Mouse (Mus musculus): ENCODE results near the gene Banp.

Gene Banp

GRCm38 (mm10) chr8:122055321-122055720 lies 105.8 kb downstream of the Banp start:
- no peak for DNase-seq (ENCODE audit: extremely low spot score, low read depth, low spot score)

DNA sequence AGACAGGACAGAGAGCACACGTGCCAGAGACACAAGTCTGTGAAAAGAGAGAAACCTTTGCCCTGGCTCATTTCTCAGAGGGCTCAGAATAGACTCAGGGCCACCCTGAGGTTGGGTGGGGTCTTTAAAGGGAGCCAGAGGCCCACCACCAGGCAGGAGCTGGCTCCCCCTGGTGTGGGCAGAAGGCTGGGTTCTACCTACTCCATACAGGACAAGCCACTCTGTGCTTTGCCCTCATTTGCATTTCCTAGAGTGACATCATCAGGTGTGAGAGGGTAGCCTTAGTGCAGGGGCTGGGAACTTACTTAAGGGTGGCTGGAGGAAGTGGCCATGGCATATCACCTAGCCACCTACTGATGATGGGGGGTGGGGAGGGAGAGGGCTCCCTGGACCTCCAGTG lies 106.6 kb downstream of the Banp start:
- DNase-seq (ENCODE audit: extremely low spot score, low read depth, low spot score): no peak

DNA sequence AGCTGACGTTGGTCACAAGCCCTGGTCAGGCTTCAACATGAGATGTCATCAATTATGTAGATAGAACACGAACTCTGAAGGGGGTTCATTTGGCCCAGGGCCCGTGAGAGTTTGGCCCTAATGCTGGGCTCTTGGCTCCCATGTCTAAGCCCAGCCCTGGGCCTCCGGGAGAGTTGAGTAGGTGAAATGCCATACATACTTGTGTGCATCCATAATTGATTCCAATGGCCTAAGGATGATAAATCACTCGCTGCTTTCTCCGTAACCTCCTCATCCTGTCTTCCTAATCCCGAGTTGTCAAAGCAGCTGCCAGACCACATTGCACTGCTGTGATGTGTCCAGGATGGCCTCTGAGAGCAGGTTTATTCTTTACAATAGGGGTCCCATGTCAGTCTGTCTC lies 107.3 kb downstream of the Banp start:
- no peak for DNase-seq (ENCODE audit: extremely low spot score, low read depth, low spot score)

- no peak for DNase-seq (ENCODE audit: extremely low spot score, low read depth, low spot score)
Measured at GRCm38 (mm10) chr8:122058510-122058909, 109.0 kb downstream of the Banp start.

GRCm38 (mm10) chr8:122058951-122059350 lies 109.4 kb downstream of the Banp start:
- no peak for DNase-seq (ENCODE audit: extremely low spot score, low read depth, low spot score)

DNA sequence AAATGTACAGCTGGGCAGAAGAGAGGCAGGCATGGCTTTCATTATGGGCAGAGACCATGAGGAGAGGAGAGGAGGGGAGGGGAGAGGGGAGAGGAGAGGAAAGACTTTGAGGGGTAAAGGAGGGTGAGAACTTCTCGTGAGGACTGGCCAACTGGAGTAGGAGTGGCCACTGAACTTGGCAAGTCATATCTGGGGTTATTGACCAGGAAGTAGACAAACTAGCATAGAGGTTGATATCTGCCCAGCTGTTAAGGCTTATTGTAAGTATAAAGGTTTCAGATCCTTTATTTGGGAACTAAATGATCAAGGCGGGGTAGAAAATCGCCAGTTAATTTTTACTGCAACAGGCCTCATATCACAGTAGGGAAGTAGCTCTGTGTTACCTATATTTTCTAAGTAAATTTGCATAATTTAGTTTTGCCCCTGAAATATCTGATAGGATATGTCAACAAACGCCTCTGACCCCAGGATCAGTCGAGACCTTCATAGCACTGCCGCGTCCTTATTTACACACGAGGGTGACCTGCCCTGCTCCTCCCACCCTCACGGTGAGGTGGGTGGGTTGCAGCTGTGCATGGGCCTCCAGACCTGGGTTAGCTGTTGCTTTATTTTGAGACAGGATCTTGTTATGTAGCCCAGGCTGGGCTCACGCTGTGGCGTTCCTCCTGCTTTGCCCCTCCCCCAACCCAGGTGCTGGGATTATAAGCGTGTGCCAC lies 113.1 kb downstream of the Banp start:
- DNase-seq (ENCODE audit: extremely low spot score, low read depth, low spot score): no peak

DNA sequence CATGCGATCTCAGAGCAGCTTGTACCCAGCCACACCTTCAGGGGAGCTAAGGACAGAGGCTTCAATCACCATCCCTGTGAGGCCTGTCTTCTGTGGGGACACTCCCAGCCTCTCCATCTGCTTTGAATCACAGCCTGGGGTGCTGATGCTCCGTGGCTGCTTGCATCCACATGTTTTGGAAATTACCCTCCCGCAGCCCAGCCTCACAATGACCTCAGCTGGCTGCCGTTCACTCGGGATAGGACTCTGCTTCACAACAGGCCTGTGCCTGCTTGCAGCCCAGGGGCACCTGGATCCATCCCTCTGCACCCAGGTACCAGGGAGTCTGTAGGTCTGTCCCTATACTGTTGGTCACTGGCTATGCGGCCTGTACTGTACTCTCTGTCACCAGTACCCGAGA lies 114.8 kb downstream of the Banp start:
- no peak for DNase-seq (ENCODE audit: extremely low spot score, low read depth, low spot score)

DNA sequence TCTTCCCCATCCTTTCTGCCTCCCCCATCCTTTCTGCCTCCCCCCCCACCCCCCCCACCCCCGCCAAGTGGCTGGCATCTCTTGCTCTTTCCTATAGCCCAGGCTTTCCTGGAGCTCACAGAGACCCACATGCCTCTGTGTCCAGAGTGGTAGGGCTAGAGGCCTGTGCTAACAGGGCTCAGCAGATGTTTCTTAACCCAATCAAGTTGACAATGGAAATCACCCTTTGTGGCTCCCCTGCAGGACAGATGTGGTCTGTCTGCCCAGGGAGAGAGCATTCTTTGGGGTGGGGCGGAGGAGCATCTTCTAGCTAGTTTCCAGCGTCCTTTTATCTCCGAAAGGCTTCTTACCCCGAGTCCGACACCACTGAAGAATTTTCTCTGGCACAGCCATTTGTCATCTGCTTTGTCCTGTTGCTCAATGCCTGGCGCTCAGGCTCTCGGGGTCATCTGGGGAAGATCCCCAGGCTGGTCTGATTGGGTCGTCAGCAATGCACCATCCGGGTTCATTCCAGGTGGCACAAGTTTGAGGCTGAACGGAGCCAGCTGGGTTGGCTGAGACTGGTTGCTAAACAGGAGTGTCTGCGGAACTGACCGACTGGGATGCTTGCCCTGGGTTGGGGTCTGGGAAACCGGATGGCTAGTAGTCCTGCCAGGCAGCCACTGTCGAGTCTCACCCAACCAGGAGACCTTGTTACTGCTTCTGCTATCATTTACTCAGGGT lies 118.4 kb downstream of the Banp start:
- DNase-seq (ENCODE audit: extremely low spot score, low read depth, low spot score): no peak

GRCm38 (mm10) chr8:122068609-122069008 lies 119.1 kb downstream of the Banp start:
- no peak for DNase-seq (ENCODE audit: extremely low spot score, low read depth, low spot score)

DNA sequence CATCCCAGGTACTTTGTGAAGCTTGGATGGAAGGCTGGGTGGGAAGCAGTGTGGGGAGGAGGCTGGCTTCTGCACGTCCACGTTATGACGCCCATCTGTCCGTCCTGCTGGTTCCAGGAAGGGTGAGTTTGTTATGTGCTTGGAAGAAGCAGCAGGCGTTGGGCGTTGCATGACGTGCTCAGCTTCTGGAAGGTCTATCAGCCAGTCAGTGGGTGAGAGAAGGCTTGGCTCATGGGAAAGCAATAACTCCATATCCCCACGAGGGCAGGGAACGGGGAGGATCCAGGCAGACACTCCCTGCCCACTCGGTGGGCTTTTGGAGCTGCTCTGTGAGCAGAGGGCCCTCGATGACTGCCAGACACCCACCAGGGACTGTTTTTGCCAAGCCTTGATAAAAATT lies 119.7 kb downstream of the Banp start:
- no peak for DNase-seq (ENCODE audit: extremely low spot score, low read depth, low spot score)

DNA sequence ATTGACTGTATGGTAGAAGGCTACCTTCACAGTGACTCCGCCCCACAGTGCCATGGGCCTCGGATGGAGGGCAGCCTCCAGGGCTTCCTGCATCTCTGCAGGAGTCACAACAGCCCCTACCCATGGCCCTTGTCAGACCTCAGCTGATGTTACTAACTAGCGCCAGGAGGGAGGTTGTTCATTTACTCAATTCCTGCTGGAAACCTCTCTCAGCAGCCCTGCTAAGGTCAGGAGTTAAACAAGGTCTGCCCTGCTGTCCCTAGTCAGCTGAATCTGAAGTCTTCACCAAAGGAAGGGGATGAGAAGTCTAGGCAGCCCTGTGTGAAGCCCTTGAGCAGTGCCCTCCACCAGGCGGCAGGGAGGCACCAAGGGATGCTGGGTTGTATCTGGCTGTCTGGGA lies 121.6 kb downstream of the Banp start:
- no peak for DNase-seq (ENCODE audit: extremely low spot score, low read depth, low spot score)

GRCm38 (mm10) chr8:122073964-122074363 lies 124.4 kb downstream of the Banp start:
- DNase-seq (ENCODE audit: extremely low spot score, low read depth, low spot score): no peak

GRCm38 (mm10) chr8:122074442-122074841 lies 124.9 kb downstream of the Banp start:
- no peak for DNase-seq (ENCODE audit: extremely low spot score, low read depth, low spot score)

- no peak for DNase-seq (ENCODE audit: extremely low spot score, low read depth, low spot score)
Measured at GRCm38 (mm10) chr8:122074977-122075376, 125.4 kb downstream of the Banp start.

DNA sequence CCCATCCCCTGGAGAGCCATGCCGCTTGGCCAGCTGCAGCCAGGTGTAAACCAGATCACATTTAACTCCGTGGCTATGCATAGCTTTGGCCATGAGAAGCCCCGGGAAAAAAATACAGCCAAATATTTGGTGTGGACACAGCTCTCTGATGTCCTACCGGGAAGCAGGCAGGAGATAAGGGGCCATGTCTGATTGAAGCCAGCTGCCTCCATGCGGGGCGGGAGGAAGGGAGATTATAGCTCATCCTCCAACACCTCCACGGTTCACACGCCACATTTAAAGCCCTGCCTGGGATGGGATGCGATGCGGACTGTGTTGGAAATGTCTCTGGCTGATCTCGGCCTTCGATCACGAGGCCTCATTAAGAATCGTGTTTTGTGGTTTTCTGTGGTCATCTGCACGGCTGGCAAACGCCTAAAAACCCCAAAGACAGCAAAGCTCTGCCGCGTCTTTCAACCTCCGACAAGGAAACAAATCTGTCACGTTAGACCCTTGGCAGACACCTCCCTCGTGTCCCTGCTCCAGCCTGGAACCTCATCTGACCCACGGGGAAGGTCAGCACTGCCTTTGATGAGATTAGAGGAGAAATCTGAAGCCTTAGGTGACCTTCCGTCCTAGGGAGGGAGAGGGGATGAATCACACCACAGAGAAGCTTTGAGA lies 126.8 kb downstream of the Banp start:
- no peak for DNase-seq (ENCODE audit: extremely low spot score, low read depth, low spot score)

GRCm38 (mm10) chr8:122078321-122078720 lies 128.8 kb downstream of the Banp start:
- DNase-seq (ENCODE audit: extremely low spot score, low read depth, low spot score): no peak

Data from hindlimb bud, embryonic 11.5 days (tissue).